Mouse (Mus musculus): Measurements from ENCODE around the gene H2-DMb2.
"Not testable (repeated sequence)": the region's sequence is repeated elsewhere in the genome, so short reads cannot be mapped to it uniquely, and the experiment has no call there.

H2-DMb2 gene

GRCm38 (mm10) chr17:34135297-34136224, 7.5 kb upstream of the H2-DMb2 start:
- DNase-seq (ENCODE audit: low read depth, low spot score) = peak; percentile 100

DNA sequence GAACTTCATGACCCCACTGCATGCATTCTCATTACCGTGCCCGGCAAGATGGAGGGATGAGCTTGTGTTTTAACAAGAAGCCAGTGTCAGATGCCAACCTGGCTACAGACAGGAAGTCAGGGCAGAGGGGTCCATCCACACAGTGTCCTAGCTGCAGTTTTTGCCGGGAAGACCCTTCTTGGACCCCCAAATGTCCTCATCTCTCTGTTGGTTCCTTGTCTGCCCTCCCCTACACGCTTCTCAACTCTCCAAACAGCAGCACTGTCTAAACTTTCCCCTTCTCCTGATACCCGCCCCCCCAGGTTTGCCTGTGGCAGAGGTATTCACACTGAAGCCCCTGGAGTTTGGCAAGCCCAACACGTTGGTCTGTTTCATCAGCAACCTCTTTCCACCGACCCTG, 5.5 kb upstream of the H2-DMb2 start:
- no peak for DNase-seq (ENCODE audit: low read depth, low spot score)

DNA sequence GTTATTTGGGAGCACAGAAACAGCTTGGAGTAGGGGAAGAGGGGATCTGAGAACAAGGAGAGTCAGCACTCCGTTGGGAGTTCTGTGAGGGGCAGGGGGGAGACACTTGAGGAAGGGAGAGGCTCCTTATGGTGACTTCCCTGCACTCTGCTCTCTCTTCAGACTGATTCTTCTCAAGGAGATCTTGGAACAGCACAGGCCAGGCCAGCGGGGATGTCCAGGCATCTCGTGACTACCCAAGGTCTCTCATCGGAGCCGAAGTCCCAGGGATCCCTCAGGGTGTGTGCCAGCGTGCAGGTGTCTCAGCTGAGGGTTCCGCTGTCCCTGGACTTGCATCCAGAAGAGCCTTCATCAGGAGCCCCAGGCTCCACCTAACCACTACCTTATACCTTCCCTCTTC, 4.5 kb upstream of the H2-DMb2 start:
- no peak for DNase-seq (ENCODE audit: low read depth, low spot score)

GRCm38 (mm10) chr17:34139416-34139815, 3.7 kb upstream of the H2-DMb2 start:
- peak; percentile 52 for DNase-seq (ENCODE audit: low read depth, low spot score)

GRCm38 (mm10) chr17:34140240-34140639, 2.9 kb upstream of the H2-DMb2 start:
- DNase-seq (ENCODE audit: low read depth, low spot score) = no peak

DNA sequence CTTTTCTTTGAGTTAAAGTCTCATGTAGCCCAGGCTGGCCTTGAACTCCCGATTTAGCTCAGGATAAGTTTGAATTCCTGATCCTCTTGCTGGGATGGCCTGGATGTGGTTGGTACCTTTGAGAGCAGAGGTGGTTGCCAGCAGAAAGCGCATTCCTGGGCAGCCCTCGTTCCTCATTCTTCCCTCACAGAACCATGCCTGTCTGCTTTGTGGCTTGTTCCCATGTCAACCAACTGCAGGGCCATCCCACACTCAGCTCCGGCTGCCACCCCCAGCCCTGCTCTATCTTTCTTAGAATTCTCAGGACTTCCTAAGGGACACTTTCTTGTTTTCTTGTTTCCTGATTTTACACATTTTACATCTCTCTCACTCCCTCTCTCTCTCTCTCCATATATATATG, 1.7 kb upstream of the H2-DMb2 start:
- peak; percentile 66 for DNase-seq (ENCODE audit: low read depth, low spot score)

- DNase-seq (ENCODE audit: low read depth, low spot score) = no peak
These were observed 574 bp upstream of the H2-DMb2 start for GRCm38 (mm10) chr17:34142456-34143010.

GRCm38 (mm10) chr17:34143461-34143860, 354 bp downstream of the H2-DMb2 start:
- no peak for DNase-seq (ENCODE audit: low read depth, low spot score)

DNA sequence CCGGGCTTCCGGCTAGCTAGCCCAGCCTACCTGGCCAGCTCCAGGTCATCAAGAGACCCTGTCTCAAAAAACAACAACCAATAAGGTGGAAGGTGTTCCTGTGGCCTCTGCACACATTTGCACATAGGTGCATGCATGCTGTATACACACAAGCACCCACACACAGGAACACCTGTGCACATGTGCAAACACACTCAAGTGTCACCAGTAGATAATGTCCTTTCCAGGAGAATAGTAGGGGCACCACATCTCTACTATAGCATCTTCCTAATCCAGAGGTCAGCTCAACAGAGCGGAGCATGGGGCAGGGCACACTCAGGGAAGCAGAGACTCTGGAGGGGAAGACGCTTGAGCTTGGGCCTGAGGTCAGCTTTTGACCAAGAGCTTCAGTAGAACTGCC, 1.1 kb downstream of the H2-DMb2 start:
- not testable (repeated sequence) for DNase-seq (ENCODE audit: low read depth, low spot score)

DNA sequence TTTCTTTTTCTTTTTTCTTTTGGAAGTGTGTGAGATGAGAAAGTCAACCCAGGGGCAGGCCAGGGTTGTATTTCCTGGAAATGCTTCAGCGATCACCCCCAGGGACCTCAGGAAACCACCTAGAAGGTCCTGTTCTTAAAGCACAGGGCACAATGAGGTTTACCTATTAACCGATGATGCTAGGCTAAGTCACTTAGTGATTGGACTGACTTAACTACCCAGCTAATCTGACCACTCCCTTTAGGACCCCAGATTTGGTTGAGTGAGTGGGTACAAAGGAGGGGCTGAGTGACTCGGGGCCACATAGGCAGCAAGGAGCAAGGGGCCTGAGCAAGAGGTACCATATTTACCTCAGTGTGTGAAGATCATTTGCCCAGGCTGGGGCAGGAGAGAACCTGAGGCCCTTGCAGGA, 1.9 kb downstream of the H2-DMb2 start:
- DNase-seq (ENCODE audit: low read depth, low spot score) = no peak

DNA sequence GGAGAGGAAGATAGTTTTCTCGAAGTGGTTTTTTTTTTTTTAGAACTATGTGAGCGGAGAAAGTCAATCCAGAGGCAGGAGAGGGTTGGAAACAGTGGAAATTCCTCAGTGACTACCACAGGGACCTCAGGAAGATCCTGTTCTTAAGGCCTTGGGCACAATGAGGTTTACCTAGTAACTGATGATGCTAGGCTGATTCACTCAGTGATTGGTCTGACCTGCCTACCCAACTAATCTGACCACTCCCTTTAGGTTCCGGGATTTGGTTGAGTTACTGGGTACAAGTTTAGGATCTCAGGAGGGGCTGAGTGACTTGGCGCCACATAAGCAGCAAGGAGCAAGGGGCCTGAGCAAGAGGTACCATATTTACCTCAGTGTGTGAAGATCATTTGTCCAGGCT, 9.8 kb downstream of the H2-DMb2 start, which contains the start of gene H2-DMb1:
H2-DMb1 (plus strand) TSS at position 150 of the 400 bp plus-strand sequence.
- DNase-seq (ENCODE audit: low read depth, low spot score) = peak; percentile 94

- DNase-seq (ENCODE audit: low read depth, low spot score) = no peak
These were observed 12.4 kb downstream of the H2-DMb2 start for GRCm38 (mm10) chr17:34155534-34155933.

DNA sequence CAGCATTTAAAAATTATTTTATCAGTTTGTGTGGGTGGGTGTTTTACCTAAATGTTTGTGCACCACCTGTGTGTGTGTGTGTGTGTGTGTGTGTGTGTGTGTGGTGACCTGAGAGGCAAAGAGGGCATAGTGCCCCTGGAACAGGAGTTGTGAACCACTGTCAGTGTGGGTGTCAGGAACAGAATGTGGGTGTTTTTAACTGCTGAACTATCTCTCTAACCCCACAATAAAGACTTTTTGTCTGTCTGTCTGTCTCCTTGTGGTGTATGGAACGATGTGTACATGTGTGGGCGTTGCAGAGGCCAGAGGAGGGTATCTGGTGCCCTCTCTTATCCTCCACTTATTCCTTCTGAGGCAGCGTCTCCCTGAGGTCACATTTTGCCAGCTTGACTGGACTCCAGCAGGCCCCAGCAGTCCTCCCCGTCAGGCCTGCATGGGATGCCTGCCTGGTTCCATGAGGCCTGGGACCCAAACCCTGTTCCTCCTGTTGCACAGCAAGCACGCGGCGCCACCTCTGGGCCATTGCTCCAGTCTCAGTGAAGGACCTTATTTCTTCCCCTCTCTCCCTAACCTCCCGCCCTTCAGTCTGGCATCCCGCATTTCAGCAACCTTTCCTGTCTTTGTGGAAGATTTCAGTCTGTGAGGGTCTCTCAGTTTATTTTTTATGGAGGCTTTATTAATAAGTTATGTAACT, 21.2 kb downstream of the H2-DMb2 start:
- peak; percentile 23 for DNase-seq (ENCODE audit: low read depth, low spot score)

DNA sequence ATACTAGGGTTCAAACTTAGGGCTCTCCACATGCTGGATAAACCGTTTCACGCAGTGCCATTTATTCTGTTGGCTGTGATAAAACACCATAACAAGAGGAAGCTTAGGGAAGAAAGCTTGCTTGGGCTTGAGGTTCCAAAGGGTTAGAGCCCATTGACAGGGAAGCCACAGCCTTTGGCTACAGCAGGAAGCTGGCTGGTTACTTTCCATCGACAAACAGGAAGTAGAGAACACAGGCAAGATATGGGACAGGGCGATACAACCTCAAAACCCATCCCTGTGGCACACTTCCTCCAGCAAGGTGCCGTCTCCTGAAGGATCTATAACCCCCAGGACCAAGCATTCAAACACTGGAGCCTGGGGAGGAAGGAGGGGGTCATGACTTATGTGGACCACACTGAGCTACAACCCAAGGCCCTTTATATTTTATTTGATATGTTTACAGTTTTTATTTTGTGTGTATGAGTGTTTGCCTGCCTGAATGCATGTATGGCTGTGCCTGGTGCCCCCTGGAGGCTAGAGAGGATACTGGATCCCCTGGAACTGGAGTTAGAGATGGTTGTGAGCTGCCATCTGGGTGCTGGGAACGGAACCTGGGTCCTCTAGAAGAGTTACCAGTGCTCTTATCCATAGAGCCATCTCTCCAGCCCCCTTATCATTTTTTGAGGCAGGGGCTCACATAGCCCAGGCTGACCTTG, 22.1 kb downstream of the H2-DMb2 start:
- DNase-seq (ENCODE audit: low read depth, low spot score) = no peak

DNA sequence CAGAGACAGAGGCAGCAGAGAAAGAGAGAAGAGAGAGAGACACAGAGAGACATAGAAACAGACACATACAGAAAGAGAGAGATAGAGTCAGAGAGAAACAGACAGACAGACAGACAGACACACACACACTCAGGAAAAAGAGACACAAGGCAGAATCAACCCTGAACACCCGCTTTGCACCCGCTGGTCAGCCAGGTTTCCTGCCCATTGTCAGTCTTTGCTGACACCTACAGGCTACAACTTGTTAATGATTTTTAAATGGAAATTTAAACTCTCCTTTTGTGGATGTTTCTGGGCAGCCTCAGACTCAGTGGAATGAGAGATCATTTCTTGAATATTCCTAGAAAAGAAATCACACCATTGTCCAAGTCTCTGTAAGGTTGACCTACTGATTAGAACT, 26.2 kb downstream of the H2-DMb2 start:
- peak; percentile 60 for DNase-seq (ENCODE audit: low read depth, low spot score)

- DNase-seq (ENCODE audit: low read depth, low spot score) = no peak
These were observed 27.4 kb downstream of the H2-DMb2 start for GRCm38 (mm10) chr17:34170487-34170876.

DNA sequence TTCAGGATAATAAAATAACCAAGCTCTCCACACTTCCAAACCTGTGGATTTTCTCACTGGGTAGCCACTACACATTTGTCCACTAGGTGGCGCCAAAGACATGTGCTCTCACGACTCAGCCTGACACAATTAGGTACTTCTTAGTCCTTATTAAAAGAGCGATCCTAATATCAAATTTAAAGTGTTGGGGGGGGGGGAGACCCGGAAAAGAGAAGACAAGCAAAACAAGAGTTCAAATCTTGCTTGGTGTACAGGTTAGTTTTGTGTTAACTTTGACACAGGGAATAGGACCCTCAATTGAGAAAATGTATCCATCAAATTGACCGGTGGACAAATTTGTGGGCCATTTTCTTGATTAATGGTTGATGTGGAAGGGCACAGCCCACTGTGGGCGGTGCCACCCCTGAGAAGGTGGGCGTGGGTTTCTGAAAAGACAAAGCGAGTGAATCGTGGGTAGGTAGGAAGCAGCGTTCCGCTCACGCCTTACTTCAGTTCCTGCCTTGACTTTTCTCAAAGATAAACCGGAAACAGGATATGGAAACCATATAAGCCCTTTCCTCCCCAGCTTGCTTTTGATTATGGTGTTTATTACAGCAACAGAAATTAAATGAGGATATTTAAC, 27.9 kb downstream of the H2-DMb2 start:
- DNase-seq (ENCODE audit: low read depth, low spot score) = peak; percentile 85

DNA sequence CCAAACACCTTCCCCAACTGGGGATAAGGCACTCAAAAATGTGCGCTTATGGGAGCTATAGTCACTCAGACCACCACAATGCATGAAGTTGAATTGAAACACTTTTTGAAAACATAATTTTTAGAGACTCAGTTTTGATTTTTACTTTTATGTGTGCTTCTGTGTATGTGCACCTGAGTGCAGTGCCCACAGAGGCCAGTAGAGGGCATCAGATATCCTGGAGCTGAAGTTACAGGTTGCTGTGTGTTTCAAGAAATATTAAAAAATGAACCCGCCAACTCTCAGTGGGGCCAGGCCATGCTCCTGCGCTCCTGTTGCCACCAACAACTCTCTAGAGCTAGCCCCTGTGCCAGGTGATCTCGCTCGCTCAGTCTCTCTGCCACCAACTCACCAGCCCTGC, 29.4 kb downstream of the H2-DMb2 start:
- DNase-seq (ENCODE audit: low read depth, low spot score) = no peak

DNA sequence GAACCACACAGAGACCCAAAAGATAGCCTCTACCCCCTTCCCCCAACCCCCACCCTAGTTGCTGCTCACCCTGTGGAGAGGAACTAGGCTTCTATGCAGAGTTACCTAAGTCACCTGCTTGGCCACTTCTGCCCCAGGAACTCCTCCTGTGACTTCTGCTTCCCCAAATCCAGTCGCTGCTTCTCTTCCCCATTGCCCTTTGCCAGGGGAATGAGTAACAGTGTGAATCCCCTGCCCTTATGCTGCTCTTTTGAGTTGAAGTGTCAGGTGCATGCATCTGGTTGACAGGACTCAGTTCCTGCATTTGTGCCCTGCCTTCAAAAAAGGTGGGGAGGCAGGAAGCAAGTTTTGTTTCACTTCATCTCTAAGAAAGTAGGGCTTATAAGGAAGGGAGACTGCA, 31.0 kb downstream of the H2-DMb2 start:
- no peak for DNase-seq (ENCODE audit: low read depth, low spot score)

GRCm38 (mm10) chr17:34177179-34177578, 34.1 kb downstream of the H2-DMb2 start:
- DNase-seq (ENCODE audit: low read depth, low spot score) = no peak

GRCm38 (mm10) chr17:34179019-34179418, 35.9 kb downstream of the H2-DMb2 start:
- no peak for DNase-seq (ENCODE audit: low read depth, low spot score)
